Mouse (Mus musculus) E14TG2a.4 (cell line): ENCODE results near the gene Tnfaip2.

Experiments
- CTCF ChIP-seq: conservative IDR thresholded peaks from 2 replicates; pipeline ENCODE4 v1.5.1; 2014; ENCODE audit warnings: low read length
- POU5F1 ChIP-seq: IDR thresholded peaks from 2 replicates; pipeline ENCODE4 v1.6.1; 2014; ENCODE audit warnings: low read length, borderline replicate concordance

- no peak for TF ChIP-seq CTCF
- no peak for TF ChIP-seq POU5F1
Observed at GRCm38 (mm10) chr12:111420946-111421709, 21.1 kb upstream of the Tnfaip2 start.
